Mouse (Mus musculus) T-cell, adult 2 months (primary cell): ENCODE data around the gene Stim1.

Source experiments
- DNase-seq: peaks from one replicate; pipeline ENCODE4 v3.0.0; 2022; ENCODE audit warnings: low spot score

Stim1 gene

GRCm38 (mm10) chr7:102267601-102268394, at the start of gene Stim1:
Gene Stim1 (plus strand): TSS chr7:102267806.
- peak; percentile 79 for DNase-seq

DNA sequence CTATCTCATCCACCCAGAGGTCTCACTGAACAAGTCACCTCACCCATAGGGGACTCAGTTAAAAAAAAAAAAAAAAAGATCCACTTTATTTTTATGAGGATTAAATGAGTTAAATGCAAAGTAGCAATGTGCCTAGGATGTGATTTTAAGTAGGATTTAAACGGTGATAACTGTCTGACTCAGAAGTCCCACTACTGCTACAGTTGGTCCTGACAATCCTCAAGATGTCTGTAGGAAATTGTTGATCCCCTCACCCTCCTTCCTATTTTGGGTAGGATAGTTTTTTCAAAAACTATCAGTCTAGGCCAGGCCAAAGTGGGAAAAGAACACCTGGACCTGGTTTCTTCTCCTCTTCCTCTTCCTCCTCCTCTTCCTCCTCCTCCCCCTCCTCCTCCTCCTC, 45.7 kb upstream of the Stim1 start:
- no peak for DNase-seq

GRCm38 (mm10) chr7:102222336-102222735, 45.3 kb upstream of the Stim1 start:
- DNase-seq: peak; percentile 44

DNA sequence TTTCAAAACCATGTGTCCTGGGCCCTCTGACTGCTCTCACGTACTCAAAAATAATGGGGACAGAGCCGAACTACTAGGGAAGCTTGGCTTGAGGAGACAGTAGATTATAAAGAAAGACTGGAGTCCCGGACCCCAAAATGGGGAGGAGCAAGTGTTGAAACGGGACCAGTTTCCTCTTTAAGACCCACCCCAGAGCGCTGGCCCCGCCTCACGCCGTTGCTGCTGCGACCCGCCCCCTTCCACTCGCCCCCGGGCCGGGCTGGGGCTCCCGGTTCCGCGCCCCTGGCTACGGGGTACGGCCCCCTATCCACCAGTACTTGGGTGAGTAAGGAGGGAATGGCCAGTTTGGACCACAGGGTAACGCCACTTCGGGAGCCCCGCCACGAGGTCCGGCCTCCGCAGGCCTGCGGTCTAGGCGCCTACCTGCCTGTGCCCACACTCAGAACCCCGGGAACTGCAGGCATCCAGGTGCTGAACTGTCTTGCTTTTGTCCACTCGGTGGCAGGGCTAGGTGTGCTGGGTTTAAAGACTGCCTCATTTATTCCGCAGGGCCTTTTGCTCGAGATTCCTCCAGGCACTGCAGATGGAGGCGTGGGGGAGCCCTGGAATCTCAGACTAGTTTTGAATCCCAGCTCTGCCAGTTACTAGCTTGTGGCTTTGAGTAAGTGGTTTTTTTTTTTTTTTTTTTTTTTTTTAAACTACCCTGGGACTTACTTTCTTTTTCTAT, 44.6 kb upstream of the Stim1 start:
- DNase-seq: peak; percentile 55

DNA sequence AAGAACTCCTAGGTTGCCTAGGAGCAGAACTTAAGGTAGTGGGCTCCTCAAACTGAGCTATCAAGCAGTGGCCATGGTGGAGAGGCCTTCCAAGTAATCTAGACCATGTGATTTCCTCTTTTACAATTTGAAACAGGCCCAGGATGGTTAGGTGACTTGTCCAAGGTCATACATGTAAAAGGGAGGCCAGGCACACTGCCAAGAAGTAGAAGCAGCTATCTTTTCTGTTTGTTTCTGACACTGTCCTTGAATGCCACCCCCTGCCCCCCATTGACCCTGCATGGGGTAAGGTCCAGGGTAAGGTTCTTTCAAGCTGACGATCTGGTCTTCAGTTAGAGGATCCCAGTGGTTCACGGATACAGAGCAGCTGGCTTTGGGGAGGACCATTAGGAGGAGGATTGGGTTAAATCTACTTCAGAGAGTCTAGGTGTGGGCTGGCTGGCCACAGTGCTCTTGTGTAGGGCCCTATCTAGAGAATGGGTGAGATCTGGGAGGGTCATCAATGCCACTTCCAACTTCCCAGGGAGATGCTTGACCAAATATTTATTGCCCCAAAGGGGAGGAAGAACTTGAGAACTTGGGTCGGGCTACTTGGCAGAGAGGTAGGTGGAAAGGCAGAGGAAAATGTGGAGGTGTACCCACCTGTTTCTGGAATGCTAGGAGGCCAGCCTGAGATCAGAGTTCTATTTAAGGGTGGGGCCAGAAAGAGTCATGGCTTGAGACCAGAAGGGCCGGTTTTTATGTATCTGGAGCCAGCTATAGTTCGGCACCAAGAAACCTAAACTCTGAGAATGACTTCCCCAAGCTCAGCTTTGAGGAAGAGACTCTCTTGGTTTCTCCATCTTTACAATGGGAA, 43.5 kb upstream of the Stim1 start:
- DNase-seq: no peak

DNA sequence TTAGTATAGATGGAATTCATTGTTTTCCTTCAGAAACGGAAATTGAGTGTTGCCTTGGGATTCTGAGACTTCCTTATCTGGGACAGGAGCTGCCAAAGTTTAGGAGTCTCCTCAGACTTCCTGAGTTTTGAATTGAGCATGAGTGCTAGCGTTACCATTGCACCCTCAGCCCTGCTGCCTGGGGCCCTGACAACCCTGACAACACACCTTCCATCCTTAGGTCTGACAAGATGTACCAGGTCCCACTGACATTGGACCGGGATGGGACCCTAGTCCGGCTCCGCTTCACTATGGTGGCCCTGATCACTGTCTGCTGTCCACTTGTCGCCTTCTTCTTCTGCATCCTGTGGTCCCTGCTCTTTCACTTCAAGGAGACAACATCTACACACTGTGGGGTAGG, 41.6 kb upstream of the Stim1 start:
- DNase-seq: no peak

GRCm38 (mm10) chr7:102228049-102228670, 39.4 kb upstream of the Stim1 start:
- no peak for DNase-seq

GRCm38 (mm10) chr7:102229814-102230213, 37.8 kb upstream of the Stim1 start:
- DNase-seq: no peak

- DNase-seq: no peak
Measured at GRCm38 (mm10) chr7:102233059-102233458, 34.5 kb upstream of the Stim1 start.

GRCm38 (mm10) chr7:102238686-102239286, 28.8 kb upstream of the Stim1 start:
- DNase-seq: no peak

GRCm38 (mm10) chr7:102239591-102239990, 28.0 kb upstream of the Stim1 start:
- no peak for DNase-seq

GRCm38 (mm10) chr7:102242371-102242770, 25.2 kb upstream of the Stim1 start:
- no peak for DNase-seq

- no peak for DNase-seq
Measured at GRCm38 (mm10) chr7:102242917-102243316, 24.7 kb upstream of the Stim1 start.

GRCm38 (mm10) chr7:102243870-102244269, 23.7 kb upstream of the Stim1 start:
- DNase-seq: peak; percentile 12

DNA sequence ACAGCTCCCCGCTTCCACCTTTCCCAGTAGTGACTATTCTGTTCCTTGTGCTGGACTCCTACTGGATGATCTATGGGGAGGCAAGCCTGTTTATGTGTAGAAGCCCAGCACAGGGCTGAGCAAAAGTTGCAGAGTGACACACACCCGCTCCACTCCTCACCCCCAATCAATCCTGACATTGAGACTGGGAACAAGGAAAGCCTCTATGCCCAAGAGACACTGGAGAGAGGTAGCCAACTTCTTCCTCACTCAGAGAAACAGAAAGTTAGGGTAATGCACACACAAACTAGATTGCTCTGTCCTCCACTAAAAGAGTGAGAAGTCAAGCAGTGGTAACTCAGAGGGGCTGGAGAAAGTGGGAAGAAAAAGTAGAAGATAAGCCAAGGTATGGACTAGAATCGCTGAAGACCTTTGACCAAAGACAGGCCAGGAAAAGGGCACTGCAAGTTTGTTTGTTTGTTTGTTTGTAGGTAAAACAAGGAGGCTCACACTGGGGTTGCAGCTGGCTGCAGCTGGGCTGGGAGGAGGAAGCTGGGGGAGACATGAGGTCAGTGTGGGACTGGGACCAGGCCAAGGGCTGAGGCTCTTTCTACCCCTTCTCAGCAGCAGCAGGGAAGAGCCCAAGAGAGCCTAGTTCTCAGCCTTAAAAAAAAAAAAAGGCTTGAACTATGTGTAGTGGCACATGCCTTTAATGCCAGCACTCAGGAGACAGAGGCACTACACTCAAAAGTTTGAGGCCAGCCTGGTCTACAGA, 22.6 kb upstream of the Stim1 start:
- no peak for DNase-seq

DNA sequence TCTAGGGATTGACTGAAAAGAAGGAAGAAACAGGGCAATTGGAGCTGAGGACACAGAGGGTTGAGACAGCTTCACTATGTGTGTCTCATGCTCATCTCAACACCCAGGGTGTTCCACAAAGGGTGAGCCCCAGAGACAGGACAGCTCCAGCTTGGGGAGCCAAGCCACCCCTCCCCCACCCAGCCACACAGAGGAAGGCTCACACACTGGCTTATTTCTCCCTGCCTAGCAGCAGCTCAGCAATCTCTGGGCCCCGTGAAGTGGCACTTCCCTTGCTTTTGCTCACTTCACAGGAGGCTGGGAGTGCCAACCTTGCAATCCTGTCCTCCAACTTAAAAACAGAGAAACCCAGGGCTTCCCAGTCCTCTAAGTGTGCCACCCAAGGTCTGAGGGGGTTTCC, 21.8 kb upstream of the Stim1 start:
- DNase-seq: peak; percentile 28

DNA sequence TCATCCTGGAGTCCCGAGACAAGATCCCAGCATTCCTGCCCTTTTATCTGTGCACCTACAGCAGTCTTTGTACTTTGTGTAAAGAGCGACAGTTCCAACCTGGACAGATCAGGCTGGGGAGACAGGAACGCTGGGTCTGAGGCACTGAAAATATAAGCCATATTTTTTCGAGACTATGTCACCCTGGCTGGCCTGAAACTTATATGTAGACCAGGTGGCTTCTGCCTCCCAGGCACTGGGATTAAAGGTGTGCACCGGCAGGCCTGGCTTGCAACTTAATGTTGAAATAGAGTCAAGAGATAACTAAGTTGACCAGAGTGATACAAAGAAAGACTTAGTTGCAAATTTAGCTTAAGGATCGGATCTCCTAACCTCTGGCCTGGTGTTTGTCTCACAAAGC, 21.3 kb upstream of the Stim1 start:
- DNase-seq: no peak

DNA sequence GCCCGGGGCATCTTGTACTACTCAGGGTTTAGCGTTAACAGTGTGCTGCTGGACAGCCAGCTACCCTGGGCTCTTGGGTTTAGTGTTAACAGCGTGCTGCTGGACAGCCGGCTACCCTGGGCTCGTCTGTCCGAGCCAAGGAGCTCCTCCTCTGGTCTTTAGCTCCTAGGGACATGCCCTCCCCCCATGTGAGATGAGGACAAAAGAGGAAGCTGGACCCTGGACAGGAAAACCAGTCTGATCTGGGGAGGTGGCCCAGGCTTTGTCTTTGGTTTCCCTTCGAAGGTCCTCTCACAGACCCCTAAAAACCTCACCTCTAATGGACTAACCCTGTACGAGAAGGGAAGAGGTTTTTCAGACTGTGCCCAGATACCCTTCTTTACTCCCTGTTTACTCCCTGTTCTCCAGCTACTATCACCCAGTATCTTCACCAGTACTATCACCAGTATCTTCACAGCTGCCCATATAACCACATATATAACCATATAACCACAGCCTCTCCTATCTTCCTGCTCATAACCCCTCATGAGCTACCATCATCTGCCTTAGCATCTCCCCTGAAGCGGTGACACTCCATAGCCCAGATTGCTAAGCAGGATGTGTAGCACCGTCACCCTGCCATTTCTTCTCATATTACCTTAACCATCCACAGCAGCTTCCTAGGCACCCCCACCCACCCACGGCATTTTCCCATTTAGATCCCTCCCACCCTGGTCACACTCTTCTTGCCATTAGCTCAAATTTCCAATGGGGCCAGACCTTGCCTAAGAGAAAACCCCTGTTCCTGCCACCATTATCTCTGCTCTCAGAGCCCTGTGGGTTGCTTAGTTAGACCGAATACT, 20.4 kb upstream of the Stim1 start:
- DNase-seq: peak; percentile 22

DNA sequence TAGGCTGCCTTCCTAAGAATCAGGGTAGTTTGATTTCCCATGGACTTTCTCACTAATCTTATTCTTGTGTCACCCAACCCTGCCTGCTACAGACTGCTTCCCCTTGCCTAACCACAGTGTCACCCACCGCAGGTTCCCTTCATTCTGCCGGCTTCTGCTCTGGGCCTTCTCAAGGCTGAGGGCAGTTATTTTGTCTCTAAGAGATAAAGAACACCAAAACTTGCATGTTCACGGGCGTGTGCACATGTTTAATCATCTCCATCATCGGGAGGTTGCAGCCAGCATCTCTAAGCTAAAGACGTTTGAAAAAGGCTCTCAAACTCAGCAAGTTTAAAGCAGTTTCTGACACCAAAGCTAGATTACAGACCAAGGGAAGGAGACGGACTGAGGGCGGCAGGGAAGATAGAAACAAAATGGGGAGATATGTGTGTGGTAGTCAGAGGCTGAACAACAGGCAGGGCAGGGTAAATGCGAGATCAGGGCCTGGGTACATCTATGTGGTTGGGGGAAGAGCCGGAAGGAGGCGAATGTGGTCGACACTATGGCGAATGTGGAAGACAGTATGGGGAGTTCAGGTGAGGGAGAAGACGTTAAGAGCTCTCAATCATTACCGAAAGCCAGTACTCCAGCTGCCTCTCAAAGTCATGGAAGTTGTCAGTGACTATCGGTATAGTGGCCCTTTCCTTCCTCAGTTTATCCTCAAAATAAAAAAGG, 18.8 kb upstream of the Stim1 start:
- peak; percentile 60 for DNase-seq
